Mouse (Mus musculus): ENCODE measurements around the gene Nek8. TPM values are rescaled to one million over a fixed set of nuclear protein-coding genes. Genes with fewer than 3 reads are reported as not detected.

The Nek8 gene
- polyA plus RNA-seq, 1 experiment from 2014 or later, result 17.5 TPM

GRCm38 (mm10) chr11:78134344-78134743 lies 42.1 kb downstream of the Nek8 start:
- no peaks in the 10 kb centered on the region for H3K36me3 ChIP-seq
- ATAC-seq (ENCODE audit: insufficient number of reproducible peaks, insufficient read depth, low FRiP score, low TSS enrichment), result no peak
- H3K9me3 ChIP-seq, result no peaks in the 10 kb centered on the region
- H3K4me2 ChIP-seq (replicated peaks), result no peak overlapping the region
- no peak overlapping the region for H3K9ac ChIP-seq
- H3K27me3 ChIP-seq, result no peaks in the 10 kb centered on the region
- H3K27ac ChIP-seq, result no peak overlapping the region
- H3K4me1 ChIP-seq, result no peaks in the 10 kb centered on the region
- H3K4me3 ChIP-seq, result no peak overlapping the region
- WGBS, result 82% methylated on average over 3 of the region's 3 CpGs

GRCm38 (mm10) chr11:78133915-78134314 lies 42.6 kb downstream of the Nek8 start:
- 89% methylated on average over 6 of the region's 6 CpGs for WGBS
- ATAC-seq (ENCODE audit: insufficient number of reproducible peaks, insufficient read depth, low FRiP score, low TSS enrichment), result no peak
- H3K4me1 ChIP-seq, result no peaks in the 10 kb centered on the region

GRCm38 (mm10) chr11:78129458-78129857 lies 47.0 kb downstream of the Nek8 start:
- Histone ChIP-seq H3K4me2 (replicated peaks) (no peak overlapping the region), H3K27me3 (no peaks in the 10 kb centered on the region), H3K4me1 (peaks cover 3% of the 10 kb centered on the region; the same call in 1 of the 2 replicates), H3K9ac (no peak overlapping the region), H3K27ac (no peak overlapping the region), H3K36me3 (no peaks in the 10 kb centered on the region), H3K9me3 (no peaks in the 10 kb centered on the region), H3K4me3 (no peak overlapping the region)
- WGBS, result 72% methylated on average over 8 of the region's 8 CpGs
- no peak for ATAC-seq (ENCODE audit: insufficient number of reproducible peaks, insufficient read depth, low FRiP score, low TSS enrichment)

More at GRCm38 (mm10) chr11:78133915-78134314, 42.6 kb downstream of the Nek8 start:
- no peak overlapping the region for H3K4me2 ChIP-seq (replicated peaks)
- no peak overlapping the region for H3K9ac ChIP-seq
- no peaks in the 10 kb centered on the region for H3K9me3 ChIP-seq
- H3K4me3 ChIP-seq, result no peak overlapping the region
- H3K36me3 ChIP-seq, result no peaks in the 10 kb centered on the region
- no peak overlapping the region for H3K27ac ChIP-seq
- no peaks in the 10 kb centered on the region for H3K27me3 ChIP-seq

GRCm38 (mm10) chr11:78126739-78127138 lies 49.7 kb downstream of the Nek8 start:
- Histone ChIP-seq H3K4me1 (peaks cover 3% of the 10 kb centered on the region; the same call in 1 of the 2 replicates), H3K4me3 (no peak overlapping the region), H3K27ac (no peak overlapping the region), H3K9me3 (no peaks in the 10 kb centered on the region), H3K4me2 (replicated peaks) (no peak overlapping the region), H3K27me3 (no peaks in the 10 kb centered on the region), H3K9ac (no peak overlapping the region), H3K36me3 (no peaks in the 10 kb centered on the region)
- ATAC-seq (ENCODE audit: insufficient number of reproducible peaks, insufficient read depth, low FRiP score, low TSS enrichment), result no peak
- 74% methylated on average over 4 of the region's 4 CpGs for WGBS

GRCm38 (mm10) chr11:78125691-78126090 lies 50.8 kb downstream of the Nek8 start:
- Histone ChIP-seq H3K36me3 (no peaks in the 10 kb centered on the region), H3K4me1 (peaks cover 3% of the 10 kb centered on the region; the same call in 1 of the 2 replicates), H3K4me2 (replicated peaks) (no peak overlapping the region), H3K4me3 (no peak overlapping the region), H3K27ac (no peak overlapping the region), H3K9me3 (no peaks in the 10 kb centered on the region), H3K27me3 (no peaks in the 10 kb centered on the region), H3K9ac (no peak overlapping the region)
- WGBS, result 78% methylated on average over 6 of the region's 6 CpGs
- ATAC-seq (ENCODE audit: insufficient number of reproducible peaks, insufficient read depth, low FRiP score, low TSS enrichment), result no peak

- Histone ChIP-seq H3K27ac (no peak overlapping the region), H3K27me3 (no peaks in the 10 kb centered on the region), H3K36me3 (no peaks in the 10 kb centered on the region), H3K9ac (no peak overlapping the region), H3K4me2 (replicated peaks) (no peak overlapping the region), H3K9me3 (no peaks in the 10 kb centered on the region), H3K4me3 (no peak overlapping the region), H3K4me1 (peaks cover 8% of the 10 kb centered on the region; the same call in 1 of the 2 replicates)
- ATAC-seq (ENCODE audit: insufficient number of reproducible peaks, insufficient read depth, low FRiP score, low TSS enrichment), result no peak
Observed at GRCm38 (mm10) chr11:78123782-78124181, 52.7 kb downstream of the Nek8 start.

GRCm38 (mm10) chr11:78122815-78123214 lies 53.7 kb downstream of the Nek8 start:
- WGBS, result 98% methylated on average over 4 of the region's 4 CpGs
- no peak overlapping the region for H3K4me3 ChIP-seq
- no peaks in the 10 kb centered on the region for H3K36me3 ChIP-seq
- ATAC-seq (ENCODE audit: insufficient number of reproducible peaks, insufficient read depth, low FRiP score, low TSS enrichment), result no peak
- no peak overlapping the region for H3K27ac ChIP-seq
- no peaks in the 10 kb centered on the region for H3K27me3 ChIP-seq
- no peak overlapping the region for H3K9ac ChIP-seq
- H3K4me2 ChIP-seq (replicated peaks), result no peak overlapping the region
- peaks cover 10% of the 10 kb centered on the region; the same call in 1 of the 2 replicates for H3K4me1 ChIP-seq
- H3K9me3 ChIP-seq, result no peaks in the 10 kb centered on the region

GRCm38 (mm10) chr11:78121176-78121575 lies 55.3 kb downstream of the Nek8 start:
- H3K9me3 ChIP-seq, result no peaks in the 10 kb centered on the region
- H3K9ac ChIP-seq, result no peak overlapping the region
- no peak overlapping the region for H3K4me2 ChIP-seq (replicated peaks)
- WGBS, result 78% methylated on average over 5 of the region's 5 CpGs
- H3K27me3 ChIP-seq, result no peaks in the 10 kb centered on the region
- H3K36me3 ChIP-seq, result no peaks in the 10 kb centered on the region
- ATAC-seq (ENCODE audit: insufficient number of reproducible peaks, insufficient read depth, low FRiP score, low TSS enrichment), result no peak
- H3K4me1 ChIP-seq, result peaks cover 17% of the 10 kb centered on the region
- H3K4me3 ChIP-seq, result no peak overlapping the region
- no peak overlapping the region for H3K27ac ChIP-seq

- no peak for ATAC-seq (ENCODE audit: insufficient number of reproducible peaks, insufficient read depth, low FRiP score, low TSS enrichment)
- Histone ChIP-seq H3K27me3 (no peaks in the 10 kb centered on the region), H3K4me1 (peaks cover 17% of the 10 kb centered on the region), H3K36me3 (no peaks in the 10 kb centered on the region), H3K4me3 (no peak overlapping the region), H3K9me3 (no peaks in the 10 kb centered on the region), H3K9ac (no peak overlapping the region), H3K27ac (no peak overlapping the region), H3K4me2 (replicated peaks) (no peak overlapping the region)
- WGBS, result 79% methylated on average over 8 of the region's 8 CpGs
Observed at GRCm38 (mm10) chr11:78119898-78120297, 56.6 kb downstream of the Nek8 start.

GRCm38 (mm10) chr11:78118467-78118866 lies 58.0 kb downstream of the Nek8 start:
- H3K36me3 ChIP-seq, result no peaks in the 10 kb centered on the region
- no peak overlapping the region for H3K9ac ChIP-seq
- H3K4me3 ChIP-seq, result no peak overlapping the region
- no peak overlapping the region for H3K4me2 ChIP-seq (replicated peaks)
- peaks cover 21% of the 10 kb centered on the region for H3K4me1 ChIP-seq
- H3K27me3 ChIP-seq, result no peaks in the 10 kb centered on the region
- no peaks in the 10 kb centered on the region for H3K9me3 ChIP-seq
- no peak overlapping the region for H3K27ac ChIP-seq
- ATAC-seq (ENCODE audit: insufficient number of reproducible peaks, insufficient read depth, low FRiP score, low TSS enrichment), result no peak

- Histone ChIP-seq H3K27ac (peak overlapping the region; percentile 87), H3K9me3 (no peaks in the 10 kb centered on the region), H3K4me3 (peak overlapping the region; percentile 75), H3K27me3 (no peaks in the 10 kb centered on the region), H3K4me2 (replicated peaks) (peak overlapping the region; percentile 67), H3K36me3 (no peaks in the 10 kb centered on the region), H3K4me1 (peaks cover 21% of the 10 kb centered on the region), H3K9ac (peak overlapping the region; percentile 69)
- ATAC-seq (ENCODE audit: insufficient number of reproducible peaks, insufficient read depth, low FRiP score, low TSS enrichment), result no peak
- WGBS, result 5% methylated on average over 5 of the region's 5 CpGs
Observed at GRCm38 (mm10) chr11:78116146-78116410, 60.4 kb downstream of the Nek8 start.
